Mouse (Mus musculus) MEL (cell line): ENCODE results near the gene Pcdh9. TPM values are rescaled to one million over a fixed set of nuclear protein-coding genes. Genes with fewer than 3 reads are reported as not detected.

Experiments used
- DNase-seq: peaks from one replicate; pipeline ENCODE4 v3.0.0; 2011; ENCODE audit warnings: low read depth, low spot score
- H3K27ac ChIP-seq: 2 replicates; pipeline ENCODE4 v1.5.1; 2012; ENCODE audit warnings: low read depth, mild to moderate bottlenecking, control low read depth, low read length, moderate library complexity; ENCODE audit not compliant: control insufficient read depth
- H3K27me3 ChIP-seq, 2 experiments: fragments of 150-350 bp in 1 of 2; sonication (generic) in 1 of 2; 2 replicates each; pipeline ENCODE4 v1.6.1; 2012; ENCODE audit warnings: low read length in 2 of 2, mild to moderate bottlenecking in 2 of 2, improper control_type of control experiment in 1 of 2, moderate library complexity in 1 of 2; ENCODE audit not compliant: insufficient read depth in 2 of 2, control insufficient read depth in 1 of 2
- H3K36me3 ChIP-seq, 2 experiments: 2 replicates each; pipeline ENCODE4 v1.6.1; 2012 to 2014; ENCODE audit warnings: low read length in 2 of 2, improper control_type of control experiment in 1 of 2, inconsistent platforms in 1 of 2, mild to moderate bottlenecking in 1 of 2; ENCODE audit not compliant: insufficient read depth in 2 of 2, control insufficient read depth in 1 of 2
- H3K4me1 ChIP-seq, 2 experiments: fragments of 150-350 bp in 1 of 2; sonication (generic) in 1 of 2; 2 replicates each; pipeline ENCODE4 v1.6.1; 2012; ENCODE audit warnings: low read length in 2 of 2, improper control_type of control experiment in 1 of 2, mild to moderate bottlenecking in 1 of 2; ENCODE audit not compliant: insufficient read depth in 2 of 2, control insufficient read depth in 1 of 2
- H3K4me3 ChIP-seq, 2 experiments: fragments of 150-350 bp in 1 of 2; sonication (generic) in 1 of 2; 2 replicates each; pipeline ENCODE4 v1.5.1; 2012; ENCODE audit warnings: low read depth in 2 of 2, low read length in 2 of 2, mild to moderate bottlenecking in 2 of 2, moderate library complexity in 2 of 2, control low read depth in 1 of 2, improper control_type of control experiment in 1 of 2; ENCODE audit not compliant: control insufficient read depth in 1 of 2, insufficient read depth in 1 of 2
- H3K79me2 ChIP-seq: 2 replicates; pipeline ENCODE4 v1.6.1; 2012; ENCODE audit warnings: mild to moderate bottlenecking, low read length, moderate library complexity; ENCODE audit not compliant: control insufficient read depth, poor library complexity, insufficient read depth
- H3K9ac ChIP-seq: 2 replicates; pipeline ENCODE4 v1.6.1; 2012; ENCODE audit warnings: low read depth, mild to moderate bottlenecking, control low read depth, low read length, moderate library complexity; ENCODE audit not compliant: control insufficient read depth, poor library complexity, severe bottlenecking
- H3K9me3 ChIP-seq: fragments of 150-350 bp; sonication (generic); replicated peaks from 2 replicates; pipeline ENCODE4 v1.6.1; 2012; ENCODE audit warnings: mild to moderate bottlenecking, low read length, improper control_type of control experiment, moderate library complexity; ENCODE audit not compliant: insufficient read depth
- BHLHE40 ChIP-seq: IDR thresholded peaks from 2 replicates; pipeline ENCODE4 v1.6.1; 2012; ENCODE audit warnings: low read depth, mild to moderate bottlenecking, inconsistent platforms, low read length, improper control_type of control experiment, borderline replicate concordance
- CHD1 ChIP-seq: IDR thresholded peaks from 2 replicates; pipeline ENCODE4 v1.6.1; 2012; ENCODE audit warnings: low read depth, mild to moderate bottlenecking, inconsistent platforms, low read length, improper control_type of control experiment
- CHD2 ChIP-seq: IDR thresholded peaks from 2 replicates; pipeline ENCODE4 v1.6.1; 2011; ENCODE audit warnings: low read length, improper control_type of control experiment
- CTCF ChIP-seq, 3 experiments: IDR thresholded peaks in 2 of 3; conservative IDR thresholded peaks in 1 of 3; 2 replicates each; pipeline ENCODE4 v1.5.1; 2011 to 2012; ENCODE audit warnings: low read length in 3 of 3, low read depth in 2 of 3, mild to moderate bottlenecking in 2 of 3, improper control_type of control experiment in 1 of 3, inconsistent platforms in 1 of 3, mixed read lengths in 1 of 3, moderate library complexity in 1 of 3; ENCODE audit not compliant: control insufficient read depth in 1 of 3, insufficient read depth in 1 of 3, poor library complexity in 1 of 3, severe bottlenecking in 1 of 3
- E2F4 ChIP-seq: IDR thresholded peaks from 2 replicates; pipeline ENCODE4 v1.6.1; 2011; ENCODE audit warnings: low read depth, low read length, improper control_type of control experiment, borderline replicate concordance
- EP300 ChIP-seq, 2 experiments: IDR thresholded peaks; 2 replicates each; pipeline ENCODE4 v1.6.1; 2011; ENCODE audit warnings: improper control_type of control experiment in 2 of 2, low read length in 2 of 2, low read depth in 1 of 2, mild to moderate bottlenecking in 1 of 2
- ETS1 ChIP-seq: IDR thresholded peaks from 2 replicates; pipeline ENCODE4 v1.6.1; 2012; ENCODE audit warnings: low read depth, mild to moderate bottlenecking, inconsistent platforms, low read length, improper control_type of control experiment, moderate library complexity
- GABPA ChIP-seq: IDR thresholded peaks from 2 replicates; pipeline ENCODE4 v1.6.1; 2012; ENCODE audit warnings: low read depth, mild to moderate bottlenecking, inconsistent platforms, low read length, improper control_type of control experiment, moderate library complexity
- GATA1 ChIP-seq: IDR thresholded peaks from 2 replicates; pipeline ENCODE4 v1.6.1; 2011; ENCODE audit warnings: low read depth, low read length, improper control_type of control experiment
- KAT2A ChIP-seq: conservative IDR thresholded peaks from 2 replicates; pipeline ENCODE4 v1.6.1; 2012; ENCODE audit warnings: low read depth, low read length, improper control_type of control experiment, inconsistent platforms
- MAFK ChIP-seq: IDR thresholded peaks from 2 replicates; pipeline ENCODE4 v1.6.1; 2011; ENCODE audit warnings: low read depth, mild to moderate bottlenecking, low read length, improper control_type of control experiment, borderline replicate concordance
- MAX ChIP-seq: IDR thresholded peaks from 2 replicates; pipeline ENCODE4 v1.6.1; 2011; ENCODE audit warnings: low read length, improper control_type of control experiment
- MAZ ChIP-seq: IDR thresholded peaks from 2 replicates; pipeline ENCODE4 v1.6.1; 2012; ENCODE audit warnings: low read depth, mild to moderate bottlenecking, inconsistent platforms, low read length, improper control_type of control experiment
- MEF2A ChIP-seq: IDR thresholded peaks from 2 replicates; pipeline ENCODE4 v1.6.1; 2014; ENCODE audit warnings: low read depth, mild to moderate bottlenecking, inconsistent platforms, low read length, improper control_type of control experiment; ENCODE audit not compliant: poor library complexity, insufficient replicate concordance, severe bottlenecking; ENCODE audit errors: extremely low read depth
- MXI1 ChIP-seq: IDR thresholded peaks from 2 replicates; pipeline ENCODE4 v1.6.1; 2011; ENCODE audit warnings: mild to moderate bottlenecking, low read depth, low read length, improper control_type of control experiment
- MYB ChIP-seq: IDR thresholded peaks from 2 replicates; pipeline ENCODE4 v1.6.1; 2011; ENCODE audit warnings: mild to moderate bottlenecking, low read depth, low read length, improper control_type of control experiment
- MYC ChIP-seq: IDR thresholded peaks from 2 replicates; pipeline ENCODE4 v1.6.1; 2011; ENCODE audit warnings: low read depth, mild to moderate bottlenecking, low read length, improper control_type of control experiment, moderate library complexity
- NELFE ChIP-seq: IDR thresholded peaks from 2 replicates; pipeline ENCODE4 v1.6.1; 2011; ENCODE audit warnings: low read depth, low read length, improper control_type of control experiment
- RCOR1 ChIP-seq: IDR thresholded peaks from 2 replicates; pipeline ENCODE4 v1.6.1; 2012; ENCODE audit warnings: low read depth, mild to moderate bottlenecking, inconsistent platforms, low read length, improper control_type of control experiment
- SIN3A ChIP-seq: IDR thresholded peaks from 2 replicates; pipeline ENCODE4 v1.6.1; 2012; ENCODE audit warnings: low read length, improper control_type of control experiment, inconsistent platforms
- SMC3 ChIP-seq: IDR thresholded peaks from 2 replicates; pipeline ENCODE4 v1.6.1; 2011; ENCODE audit warnings: low read depth, low read length, improper control_type of control experiment
- TAL1 ChIP-seq: IDR thresholded peaks from 2 replicates; pipeline ENCODE4 v1.6.1; 2012; ENCODE audit warnings: mild to moderate bottlenecking, inconsistent platforms, low read length, moderate library complexity, mixed read lengths
- TBP ChIP-seq: IDR thresholded peaks from 2 replicates; pipeline ENCODE4 v1.8.0; 2011; ENCODE audit warnings: low read depth, low read length, improper control_type of control experiment
- TCF12 ChIP-seq: IDR thresholded peaks from 2 replicates; pipeline ENCODE4 v1.6.1; 2014; ENCODE audit warnings: low read depth, mild to moderate bottlenecking, inconsistent platforms, low read length, improper control_type of control experiment, moderate library complexity
- UBTF ChIP-seq: IDR thresholded peaks from 2 replicates; pipeline ENCODE4 v1.6.1; 2012; ENCODE audit warnings: low read depth, mild to moderate bottlenecking, inconsistent platforms, low read length, improper control_type of control experiment, moderate library complexity, borderline replicate concordance; ENCODE audit not compliant: insufficient read depth
- USF2 ChIP-seq, 2 experiments: IDR thresholded peaks; 2 replicates each; pipeline ENCODE4 v1.6.1; 2011 to 2012; ENCODE audit warnings: improper control_type of control experiment in 2 of 2, low read length in 2 of 2, borderline replicate concordance in 1 of 2, inconsistent platforms in 1 of 2, low read depth in 1 of 2, mild to moderate bottlenecking in 1 of 2; ENCODE audit not compliant: insufficient read depth in 1 of 2
- ZC3H11A ChIP-seq: IDR thresholded peaks from 2 replicates; pipeline ENCODE4 v1.6.1; 2012; ENCODE audit warnings: low read depth, mild to moderate bottlenecking, inconsistent platforms, low read length, improper control_type of control experiment
- ZKSCAN1 ChIP-seq: IDR thresholded peaks from 2 replicates; pipeline ENCODE4 v1.6.1; 2012; ENCODE audit warnings: low read depth, mild to moderate bottlenecking, inconsistent platforms, low read length, improper control_type of control experiment, moderate library complexity
- ZMIZ1 ChIP-seq: IDR thresholded peaks from 2 replicates; pipeline ENCODE4 v1.6.1; 2012; ENCODE audit warnings: low read depth, mild to moderate bottlenecking, inconsistent platforms, low read length, improper control_type of control experiment, moderate library complexity
- ZNF384 ChIP-seq: IDR thresholded peaks from 2 replicates; pipeline ENCODE4 v1.6.1; 2012; ENCODE audit warnings: low read depth, mild to moderate bottlenecking, inconsistent platforms, low read length, improper control_type of control experiment
- polyA plus RNA-seq, 2 experiments: library from polyadenylated mRNA; stranded (reverse) in 1 of 2; unstranded in 1 of 2; fragments of >175 nt in 1 of 2; fragments of >200 nt in 1 of 2; gene quantifications; 2 replicates each; pipeline versions ENCODE4 v1.2.1 to v1.2.4; 2012; ENCODE audit warnings: low replicate concordance in 2 of 2, low read depth in 1 of 2; ENCODE audit not compliant: insufficient read length in 2 of 2, insufficient read depth in 1 of 2, missing spikeins in 1 of 2
- total RNA-seq: library from RNA; depleted of rRNA; stranded (reverse); fragments of 300-350 nt; gene quantifications from 2 replicates; pipeline ENCODE4 v1.2.3, GENCODE M21; 2012

Gene Pcdh9
- total and polyA plus RNA-seq, 3 experiments, result not detected

GRCm38 (mm10) chr14:93868211-93868610 is 22.3 kb downstream of the Pcdh9 start:
- DNase-seq, result no peak

GRCm38 (mm10) chr14:93858069-93858468 is 32.4 kb downstream of the Pcdh9 start:
- Histone ChIP-seq H3K27ac (no peak overlapping the region), H3K79me2 (no peaks in the 10 kb centered on the region), H3K9me3 (no peaks in the 10 kb centered on the region), H3K27me3 (no peaks in the 10 kb centered on the region), H3K4me1 (no peaks in the 10 kb centered on the region), H3K36me3 (no peaks in the 10 kb centered on the region), H3K9ac (no peak overlapping the region), H3K4me3 (no peak overlapping the region)
- TF ChIP-seq CHD2 (no peak), MAX (no peak), NELFE (no peak), GABPA (no peak), MAZ (no peak), CTCF (IDR thresholded peaks at IDR 0.05 in 2 of 3, conservative IDR thresholded peaks at IDR 0.05 in 1 of 3; ENCODE audit: control insufficient read depth in 1 of 3, insufficient read depth in 1 of 3, low read depth in 2 of 3, low read length in 3 of 3, poor library complexity in 1 of 3, severe bottlenecking in 1 of 3) (no peak), MAFK (no peak), MYB (no peak), E2F4 (no peak), BHLHE40 (peak; percentile 67; the same call in 1 of the 2 replicates), SIN3A (0 out of 2 replicates have a peak, but pooled peaks have one; percentile 18), MXI1 (peak; percentile 95), ZC3H11A (no peak), RCOR1 (peak; percentile 56; the same call in 1 of the 2 replicates), ZMIZ1 (no peak), SMC3 (no peak), TAL1 (no peak), USF2 (IDR thresholded peaks at IDR 0.05; ENCODE audit: borderline replicate concordance in 1 of 2, insufficient read depth in 1 of 2, low read depth in 1 of 2, low read length in 2 of 2) (no peak), ZNF384 (no peak), MYC (no peak), TCF12 (peak; percentile 46; the same call in 1 of the 2 replicates), CHD1 (no peak), ETS1 (peak; percentile 48; the same call in 1 of the 2 replicates), ZKSCAN1 (no peak), KAT2A (no peak), MEF2A (no peak), GATA1 (peak; percentile 77), EP300 (IDR thresholded peaks at IDR 0.05; ENCODE audit: low read depth in 1 of 2, low read length in 2 of 2) (peak; percentile 67 to 71)
- DNase-seq, result peak; percentile 40

More at GRCm38 (mm10) chr14:93868211-93868610, 22.3 kb downstream of the Pcdh9 start:
- Histone ChIP-seq H3K36me3 (no peaks in the 10 kb centered on the region), H3K27me3 (no peaks in the 10 kb centered on the region), H3K9me3 (no peaks in the 10 kb centered on the region), H3K4me1 (no peaks in the 10 kb centered on the region), H3K27ac (no peak overlapping the region), H3K4me3 (no peak overlapping the region), H3K9ac (no peak overlapping the region)
- TF ChIP-seq UBTF (no peak), ZC3H11A (no peak), TBP (no peak), SMC3 (no peak), MAX (no peak), ZKSCAN1 (no peak), MXI1 (no peak)
- TF ChIP-seq, all 39 proteins: peak for 0
- no peaks in the 10 kb centered on the region for H3K79me2 ChIP-seq
